Mouse (Mus musculus): Measurements from ENCODE around the gene Klrb1a. TPM values are rescaled to one million over a fixed set of nuclear protein-coding genes. Genes with fewer than 3 reads are reported as not detected.

The Klrb1a gene
- polyA plus RNA-seq, 1 experiment = not detected

DNA sequence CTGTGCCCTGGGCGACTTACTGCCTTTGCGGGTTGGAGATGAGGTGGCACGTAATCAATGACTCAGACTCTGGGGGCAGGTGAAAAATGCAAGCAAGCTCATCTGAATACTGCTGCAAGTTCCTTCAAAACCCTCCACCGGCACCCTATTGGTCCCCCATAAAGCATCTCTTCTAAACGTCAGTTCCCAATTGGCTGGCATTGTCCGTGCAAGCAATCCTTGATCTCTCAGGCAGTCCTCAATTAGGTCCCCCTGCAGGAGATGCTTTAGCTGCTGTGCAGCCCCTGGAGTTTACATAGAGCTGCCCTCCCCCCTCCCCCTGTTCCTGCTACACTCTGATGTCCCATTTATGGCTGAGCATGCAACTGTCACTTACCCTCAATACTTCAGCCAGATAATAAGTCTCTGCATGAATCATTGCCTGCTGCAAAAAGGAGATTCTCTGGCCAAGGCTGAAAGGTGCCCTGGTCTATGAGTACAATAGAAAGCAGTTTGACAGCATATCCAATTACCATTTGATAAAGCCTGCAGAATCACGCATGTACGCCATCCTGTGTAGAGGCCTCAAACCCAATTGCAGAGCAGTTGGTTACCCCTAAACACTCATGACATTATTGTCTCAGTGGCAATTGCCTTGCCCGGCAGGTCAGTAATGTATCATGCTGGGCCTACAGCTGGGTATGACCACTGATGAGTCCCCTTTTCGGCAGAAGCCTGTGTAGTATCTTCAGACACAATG, 20.7 kb downstream of the Klrb1a start:
- Histone ChIP-seq H3K79me3 (ENCODE audit: low read depth) (no peaks in the 10 kb centered on the region), H3K27me3 (ENCODE audit: control insufficient read depth, insufficient read depth, insufficient read length) (no peaks in the 10 kb centered on the region), H3K36me3 (ENCODE audit: control insufficient read depth, insufficient read depth) (no peaks in the 10 kb centered on the region), H3K4me3 (ENCODE audit: insufficient read depth, poor library complexity, severe bottlenecking) (no peak overlapping the region), H3K79me2 (ENCODE audit: control insufficient read depth, insufficient read depth) (no peaks in the 10 kb centered on the region), H3ac (ENCODE audit: control insufficient read depth, insufficient read length, low read depth) (no peak overlapping the region)
- TF ChIP-seq MYOD1 (IDR thresholded peaks at IDR 0.05; ENCODE audit: control insufficient read depth, insufficient read length, low read depth) (no peak), MAX (IDR thresholded peaks at IDR 0.05) (no peak), CTCF (IDR thresholded peaks at IDR 0.05; ENCODE audit: control insufficient read depth, insufficient read depth, insufficient read length) (no peak), MYOG (IDR thresholded peaks at IDR 0.05; ENCODE audit: control insufficient read depth, extremely low read depth, insufficient read length) (no peak), CEBPB (IDR thresholded peaks at IDR 0.05; ENCODE audit: low read depth) (no peak), FOSL1 (IDR thresholded peaks at IDR 0.05; ENCODE audit: insufficient read depth, low read length, poor library complexity, severe bottlenecking) (no peak), USF1 (IDR thresholded peaks at IDR 0.05; ENCODE audit: low read depth) (no peak)

DNA sequence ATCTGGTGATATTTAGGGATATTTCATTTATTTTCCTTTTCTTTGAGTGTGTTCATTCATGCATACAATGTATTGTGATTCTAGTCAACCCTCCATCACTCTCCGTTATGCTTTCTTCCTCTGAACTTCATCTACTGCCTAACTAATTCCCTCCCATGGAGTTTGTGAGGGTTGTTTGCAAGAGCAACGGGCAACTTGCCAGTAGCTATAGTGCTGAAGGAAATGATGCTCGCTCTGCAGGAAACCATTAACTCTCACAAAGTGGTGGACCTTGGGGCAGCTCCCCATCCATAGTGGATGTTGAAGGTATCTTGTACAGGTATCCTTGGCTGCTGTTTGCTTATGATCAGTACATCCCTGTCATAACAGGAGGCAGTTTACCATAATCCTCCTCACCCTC, 21.3 kb downstream of the Klrb1a start:
- Histone ChIP-seq H3K27me3 (ENCODE audit: control insufficient read depth, insufficient read depth, insufficient read length) (no peaks in the 10 kb centered on the region), H3K4me3 (ENCODE audit: insufficient read depth, poor library complexity, severe bottlenecking) (no peak overlapping the region), H3K79me2 (ENCODE audit: control insufficient read depth, insufficient read depth) (no peaks in the 10 kb centered on the region), H3K79me3 (ENCODE audit: low read depth) (no peaks in the 10 kb centered on the region), H3K36me3 (ENCODE audit: control insufficient read depth, insufficient read depth) (no peaks in the 10 kb centered on the region), H3ac (ENCODE audit: control insufficient read depth, insufficient read length, low read depth) (no peak overlapping the region)
- TF ChIP-seq MYOG (IDR thresholded peaks at IDR 0.05; ENCODE audit: control insufficient read depth, extremely low read depth, insufficient read length) = no peak
- no peak for TF ChIP-seq MYOD1 (IDR thresholded peaks at IDR 0.05; ENCODE audit: control insufficient read depth, insufficient read length, low read depth)
- no peak for TF ChIP-seq USF1 (IDR thresholded peaks at IDR 0.05; ENCODE audit: low read depth)
- TF ChIP-seq CTCF (IDR thresholded peaks at IDR 0.05; ENCODE audit: control insufficient read depth, insufficient read depth, insufficient read length) = no peak
- TF ChIP-seq MAX (IDR thresholded peaks at IDR 0.05) = no peak
- no peak for TF ChIP-seq CEBPB (IDR thresholded peaks at IDR 0.05; ENCODE audit: low read depth)
- TF ChIP-seq FOSL1 (IDR thresholded peaks at IDR 0.05; ENCODE audit: insufficient read depth, low read length, poor library complexity, severe bottlenecking) = no peak

DNA sequence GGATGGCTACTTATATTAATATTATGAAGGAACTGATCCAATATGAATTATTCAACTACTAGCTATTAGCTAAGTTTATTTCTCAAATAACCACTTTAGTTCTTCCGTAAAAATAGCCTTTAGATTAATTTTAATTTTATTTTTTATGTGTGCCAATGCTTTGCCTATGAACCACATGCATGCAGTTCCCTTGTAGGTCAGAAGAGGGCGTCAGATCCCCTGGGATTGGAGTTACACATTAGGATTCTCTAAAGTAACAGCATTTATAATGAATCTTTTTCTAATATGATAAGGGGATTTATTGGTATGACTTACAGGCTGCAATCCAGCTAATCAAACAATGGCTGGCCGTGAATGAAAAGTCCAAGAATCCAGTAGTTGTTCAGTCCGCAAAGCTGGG, 23.8 kb downstream of the Klrb1a start:
- Histone ChIP-seq H3K27me3 (ENCODE audit: control insufficient read depth, insufficient read depth, insufficient read length) (no peaks in the 10 kb centered on the region), H3K79me2 (ENCODE audit: control insufficient read depth, insufficient read depth) (no peaks in the 10 kb centered on the region), H3K79me3 (ENCODE audit: low read depth) (no peaks in the 10 kb centered on the region), H3K36me3 (ENCODE audit: control insufficient read depth, insufficient read depth) (no peaks in the 10 kb centered on the region), H3ac (ENCODE audit: control insufficient read depth, insufficient read length, low read depth) (no peak overlapping the region), H3K4me3 (ENCODE audit: insufficient read depth, poor library complexity, severe bottlenecking) (no peak overlapping the region)
- TF ChIP-seq MAX (IDR thresholded peaks at IDR 0.05) (no peak), CTCF (IDR thresholded peaks at IDR 0.05; ENCODE audit: control insufficient read depth, insufficient read depth, insufficient read length) (no peak), FOSL1 (IDR thresholded peaks at IDR 0.05; ENCODE audit: insufficient read depth, low read length, poor library complexity, severe bottlenecking) (no peak), MYOG (IDR thresholded peaks at IDR 0.05; ENCODE audit: control insufficient read depth, extremely low read depth, insufficient read length) (no peak), MYOD1 (IDR thresholded peaks at IDR 0.05; ENCODE audit: control insufficient read depth, insufficient read length, low read depth) (no peak), USF1 (IDR thresholded peaks at IDR 0.05; ENCODE audit: low read depth) (no peak), CEBPB (IDR thresholded peaks at IDR 0.05; ENCODE audit: low read depth) (no peak)

DNA sequence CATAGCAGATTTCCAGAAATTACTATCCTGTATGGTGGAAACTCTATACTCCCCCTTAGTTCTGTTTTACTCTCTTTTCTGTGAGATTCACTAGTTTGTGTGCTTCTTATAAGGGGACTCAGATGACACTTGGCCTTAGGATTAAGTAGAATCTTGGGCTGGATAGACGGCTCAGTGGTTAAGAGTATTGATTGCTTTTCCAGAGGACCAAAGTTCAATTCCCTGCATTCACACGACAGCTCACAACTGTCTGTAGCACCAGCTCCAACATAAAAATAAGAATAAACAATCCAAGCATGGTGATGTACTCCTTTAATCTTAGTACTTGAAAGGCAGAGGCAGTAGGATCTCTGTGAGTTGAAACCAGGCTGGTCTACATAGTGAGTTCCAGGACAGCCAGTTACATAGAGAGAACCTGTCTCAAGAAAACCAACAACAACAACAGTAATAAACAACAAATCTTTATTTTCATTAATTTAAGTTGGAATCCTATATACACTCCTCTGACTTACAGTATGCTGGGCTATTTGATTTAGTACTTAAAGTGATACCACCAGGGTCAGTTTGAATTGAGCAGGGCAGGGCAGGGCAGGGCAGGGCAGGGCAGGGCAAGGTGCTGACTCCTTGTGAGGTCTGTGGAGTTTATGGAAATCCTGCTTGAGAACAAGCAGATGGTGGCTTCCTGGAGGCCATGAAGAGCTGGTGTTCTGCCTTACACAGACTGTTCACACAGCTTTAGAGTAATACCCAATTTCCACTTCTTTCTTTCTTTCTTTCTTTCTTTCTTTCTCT, 24.9 kb downstream of the Klrb1a start:
- TF ChIP-seq CTCF (IDR thresholded peaks at IDR 0.05; ENCODE audit: control insufficient read depth, insufficient read depth, insufficient read length) (no peak), MYOD1 (IDR thresholded peaks at IDR 0.05; ENCODE audit: control insufficient read depth, insufficient read length, low read depth) (no peak), FOSL1 (IDR thresholded peaks at IDR 0.05; ENCODE audit: insufficient read depth, low read length, poor library complexity, severe bottlenecking) (no peak), MAX (IDR thresholded peaks at IDR 0.05) (no peak), CEBPB (IDR thresholded peaks at IDR 0.05; ENCODE audit: low read depth) (no peak), USF1 (IDR thresholded peaks at IDR 0.05; ENCODE audit: low read depth) (no peak), MYOG (IDR thresholded peaks at IDR 0.05; ENCODE audit: control insufficient read depth, extremely low read depth, insufficient read length) (no peak)
- no peaks in the 10 kb centered on the region for H3K36me3 ChIP-seq (ENCODE audit: control insufficient read depth, insufficient read depth)
- no peak overlapping the region for H3K4me3 ChIP-seq (ENCODE audit: insufficient read depth, poor library complexity, severe bottlenecking)
- H3K79me2 ChIP-seq (ENCODE audit: control insufficient read depth, insufficient read depth) = no peaks in the 10 kb centered on the region
- no peak overlapping the region for H3ac ChIP-seq (ENCODE audit: control insufficient read depth, insufficient read length, low read depth)
- H3K27me3 ChIP-seq (ENCODE audit: control insufficient read depth, insufficient read depth, insufficient read length) = no peaks in the 10 kb centered on the region
- no peaks in the 10 kb centered on the region for H3K79me3 ChIP-seq (ENCODE audit: low read depth)

DNA sequence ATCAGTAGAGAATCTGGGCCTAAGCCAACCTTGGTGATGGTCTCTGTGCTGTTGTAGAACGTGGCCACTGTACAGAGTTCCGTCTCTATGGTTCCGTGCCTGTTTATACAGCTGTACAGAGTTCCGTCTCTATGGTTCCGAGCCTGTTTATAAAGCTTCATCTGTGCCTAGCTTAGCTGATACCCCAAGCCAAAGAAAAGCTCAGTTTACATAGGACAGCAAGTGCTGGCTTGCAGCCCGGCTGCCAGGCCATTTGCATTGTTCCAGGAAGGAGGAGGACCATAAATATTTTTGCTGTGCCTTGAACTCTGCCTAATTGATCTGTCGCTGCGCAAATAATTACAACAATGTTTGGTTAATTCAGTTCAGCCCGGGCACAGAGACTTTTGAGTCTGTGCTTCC, 26.2 kb downstream of the Klrb1a start:
- no peaks in the 10 kb centered on the region for H3K36me3 ChIP-seq (ENCODE audit: control insufficient read depth, insufficient read depth)
- no peak for TF ChIP-seq MYOG (IDR thresholded peaks at IDR 0.05; ENCODE audit: control insufficient read depth, extremely low read depth, insufficient read length)
- no peak for TF ChIP-seq MYOD1 (IDR thresholded peaks at IDR 0.05; ENCODE audit: control insufficient read depth, insufficient read length, low read depth)
- no peak for TF ChIP-seq MAX (IDR thresholded peaks at IDR 0.05)
- no peaks in the 10 kb centered on the region for H3K27me3 ChIP-seq (ENCODE audit: control insufficient read depth, insufficient read depth, insufficient read length)
- no peak overlapping the region for H3K4me3 ChIP-seq (ENCODE audit: insufficient read depth, poor library complexity, severe bottlenecking)
- no peak overlapping the region for H3ac ChIP-seq (ENCODE audit: control insufficient read depth, insufficient read length, low read depth)
- no peaks in the 10 kb centered on the region for H3K79me2 ChIP-seq (ENCODE audit: control insufficient read depth, insufficient read depth)
- no peaks in the 10 kb centered on the region for H3K79me3 ChIP-seq (ENCODE audit: low read depth)
